Mouse (Mus musculus) heart, embryonic 11.5 days (tissue): ENCODE measurements at regions not wholly inside any gene's neighbourhood (a gene's known extent, or its start where the extent isn't known, plus 50 kb on each side); places are given as distances from the start of the nearest gene placed in this dataset.

ENCODE experiments used
- ATAC-seq: fragments of 200-750 bp; cut with Nextera tagmentation; replicated peaks from 2 replicates; pipeline ENCODE4 v1.8.0; 2017; ENCODE audit warnings: moderate library complexity; ENCODE audit not compliant: insufficient number of reproducible peaks, low FRiP score, low TSS enrichment
- H3K27ac ChIP-seq: fragments of 300-500 bp; sonication (generic); 2 replicates; pipeline ENCODE4 v1.5.1; 2014; ENCODE audit warnings: mild to moderate bottlenecking, low read depth, low read length
- H3K27me3 ChIP-seq: fragments of 300-500 bp; sonication (generic); 2 replicates; pipeline ENCODE4 v1.6.1; 2014; ENCODE audit warnings: mild to moderate bottlenecking, low read length, mixed read lengths; ENCODE audit not compliant: control insufficient read depth, insufficient read depth
- H3K36me3 ChIP-seq: fragments of 300-500 bp; sonication (generic); 2 replicates; pipeline ENCODE4 v1.6.1; 2014; ENCODE audit warnings: mild to moderate bottlenecking, low read length, moderate library complexity, mixed read lengths; ENCODE audit not compliant: control insufficient read depth, insufficient read depth
- H3K4me1 ChIP-seq: fragments of 300-500 bp; sonication (generic); 2 replicates; pipeline ENCODE4 v1.6.1; 2014; ENCODE audit warnings: low read length; ENCODE audit not compliant: control insufficient read depth, insufficient read depth
- H3K4me2 ChIP-seq: fragments of 300-500 bp; sonication (generic); 2 replicates; pipeline ENCODE4 v1.6.1; 2014; ENCODE audit warnings: mild to moderate bottlenecking, moderate library complexity
- H3K4me3 ChIP-seq: fragments of 300-500 bp; sonication (generic); 2 replicates; pipeline ENCODE4 v1.5.1; 2014; ENCODE audit warnings: low read depth, low read length
- H3K9ac ChIP-seq: fragments of 300-500 bp; sonication (generic); 2 replicates; pipeline ENCODE4 v1.6.1; 2014; ENCODE audit warnings: mild to moderate bottlenecking, low read depth, low read length, moderate library complexity
- H3K9me3 ChIP-seq: fragments of 300-500 bp; sonication (generic); replicated peaks from 2 replicates; pipeline ENCODE4 v1.6.1; 2016; ENCODE audit warnings: low read length; ENCODE audit not compliant: control insufficient read depth
- WGBS: fragments of 180-500 bp; shearing (Covaris S2); extraction: QIAGEN DNeasy Blood & Tissue Kit; methylation state at CpG from one replicate; pipeline ENCODE4 v1.1.7; 2014; ENCODE audit not compliant: insufficient replicate concordance; 5-methylcytosine and 5-hydroxymethylcytosine counted together

DNA sequence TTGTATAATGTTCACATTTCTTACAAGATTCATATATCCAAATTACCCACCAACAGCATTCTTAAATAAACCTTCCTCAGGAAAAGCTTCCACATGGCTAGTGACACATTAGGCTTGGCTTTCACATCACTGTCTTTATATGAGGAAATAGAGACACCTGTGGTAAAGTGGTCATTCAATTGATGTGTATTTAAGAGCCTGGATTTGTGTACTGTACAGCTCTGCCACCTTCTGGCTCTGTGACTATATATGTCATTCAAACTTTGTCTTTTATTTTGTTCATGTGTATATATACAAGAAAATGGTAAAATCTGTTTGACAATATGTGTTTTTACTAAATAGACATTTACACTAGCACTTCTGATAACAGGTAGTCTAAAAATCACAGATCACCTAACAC is 3090.1 kb upstream of the Gm6569 start:
- H3K4me3 ChIP-seq = no peak overlapping the region
- no peak overlapping the region for H3K9ac ChIP-seq
- H3K27ac ChIP-seq = no peak overlapping the region
- H3K27me3 ChIP-seq = no peaks in the 10 kb centered on the region
- no peak overlapping the region for H3K4me2 ChIP-seq
- no peaks in the 10 kb centered on the region for H3K9me3 ChIP-seq
- no peaks in the 10 kb centered on the region for H3K4me1 ChIP-seq
- no peak for ATAC-seq
- H3K36me3 ChIP-seq = no peaks in the 10 kb centered on the region

DNA sequence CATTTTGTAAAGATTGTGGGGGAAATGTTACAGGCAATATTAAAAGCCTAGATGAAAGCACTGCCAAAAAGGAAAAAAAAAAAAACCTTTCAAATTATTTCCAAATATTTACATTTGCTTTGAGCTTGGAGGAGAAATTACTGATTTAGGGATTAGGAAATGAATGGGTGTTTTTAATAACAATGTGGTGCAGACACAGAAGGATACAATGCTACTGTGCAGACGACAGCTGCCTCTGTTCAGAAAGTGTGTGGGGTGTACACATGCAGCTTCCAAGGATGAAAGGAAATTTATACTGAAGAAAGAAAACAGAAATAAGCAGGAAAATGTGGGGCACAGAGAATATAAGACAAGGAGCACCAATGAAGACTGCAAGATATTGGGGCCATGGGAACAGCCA is 3070.3 kb upstream of the Gm6569 start:
- no peak overlapping the region for H3K9ac ChIP-seq

DNA sequence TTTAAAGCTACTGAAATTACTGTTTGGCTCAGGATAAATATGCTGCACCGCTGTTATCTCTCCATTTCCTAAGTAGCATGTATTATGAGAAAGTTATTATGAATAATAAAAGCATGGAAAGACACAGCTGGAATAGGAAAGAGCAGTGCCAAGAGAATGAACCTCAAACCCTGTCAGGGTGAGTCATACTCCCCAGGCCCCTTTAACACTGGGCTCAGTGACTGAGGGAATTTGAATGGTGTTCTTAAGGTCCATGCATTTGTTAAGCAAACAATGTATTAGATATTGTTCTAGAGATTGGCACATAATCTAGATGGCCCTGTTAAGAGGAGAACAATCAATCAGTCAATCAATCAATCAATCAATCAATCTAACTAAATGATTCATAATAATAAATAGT is 3069.8 kb upstream of the Gm6569 start:
- no peaks in the 10 kb centered on the region for H3K9me3 ChIP-seq
- no peak overlapping the region for H3K4me2 ChIP-seq
- ATAC-seq = no peak
- no peaks in the 10 kb centered on the region for H3K36me3 ChIP-seq
- no peak overlapping the region for H3K9ac ChIP-seq
- no peak overlapping the region for H3K4me3 ChIP-seq
- no peak overlapping the region for H3K27ac ChIP-seq
- no peaks in the 10 kb centered on the region for H3K4me1 ChIP-seq
- WGBS = 69% methylated on average over 1 of the region's 1 CpGs
- no peaks in the 10 kb centered on the region for H3K27me3 ChIP-seq

More for the DNA sequence above, 3070.3 kb upstream of the Gm6569 start:
- no peak overlapping the region for H3K4me3 ChIP-seq
- H3K36me3 ChIP-seq = no peaks in the 10 kb centered on the region
- 57% methylated on average over 1 of the region's 1 CpGs for WGBS
- H3K4me2 ChIP-seq = no peak overlapping the region
- no peaks in the 10 kb centered on the region for H3K4me1 ChIP-seq
- no peaks in the 10 kb centered on the region for H3K27me3 ChIP-seq
- no peaks in the 10 kb centered on the region for H3K9me3 ChIP-seq
- no peak for ATAC-seq
- no peak overlapping the region for H3K27ac ChIP-seq

DNA sequence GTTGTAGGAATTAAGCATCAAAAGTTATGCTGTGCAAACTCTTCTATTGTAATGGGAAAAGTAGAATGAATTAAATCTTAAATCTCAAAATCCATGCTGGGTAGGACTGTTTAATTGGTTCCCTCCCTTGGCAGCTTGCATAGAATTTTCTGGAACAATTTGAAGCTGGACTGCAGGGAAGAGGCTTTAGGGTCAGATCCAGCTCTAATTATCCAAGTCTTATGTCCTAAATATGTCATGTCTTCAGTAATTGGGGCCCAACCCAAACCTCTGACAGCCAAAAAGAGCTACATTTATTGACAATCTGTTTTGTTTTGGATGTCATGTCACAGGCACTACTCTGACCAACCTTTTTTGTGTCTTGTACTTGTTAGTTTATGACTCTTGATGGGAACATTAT is 3068.9 kb upstream of the Gm6569 start:
- H3K9ac ChIP-seq = no peak overlapping the region
- no peaks in the 10 kb centered on the region for H3K36me3 ChIP-seq
- no peak overlapping the region for H3K4me2 ChIP-seq
- no peak for ATAC-seq
- H3K27me3 ChIP-seq = no peaks in the 10 kb centered on the region
- H3K4me3 ChIP-seq = no peak overlapping the region
- no peaks in the 10 kb centered on the region for H3K4me1 ChIP-seq
- H3K9me3 ChIP-seq = no peaks in the 10 kb centered on the region
- H3K27ac ChIP-seq = no peak overlapping the region
